Mouse (Mus musculus) effector memory CD4-positive, alpha-beta T cell, adult 5 months (primary cell): Measurements from ENCODE around the gene Lipo3. TPM values are rescaled to one million over a fixed set of nuclear protein-coding genes. Genes with fewer than 3 reads are reported as not detected.

Experiments
- polyA plus RNA-seq: library from polyadenylated mRNA; unstranded; fragments of 100-300 nt; shearing (Covaris generic); gene quantifications from one replicate; pipeline ENCODE4 v1.2.1, GENCODE M21; 2017

Gene Lipo3
- 16.7 TPM for polyA plus RNA-seq

GRCm38 (mm10) chr19:33761287-33762086 is at the start of gene Lipo3:
Gene Lipo3, minus strand, starts transcription at chr19:33761951.

GRCm38 (mm10) chr19:33787359-33787758 is 25.6 kb upstream of the Lipo3 start, which contains the start of gene Lipo1:
Gene Lipo1, minus strand, starts transcription at chr19:33787459.

DNA sequence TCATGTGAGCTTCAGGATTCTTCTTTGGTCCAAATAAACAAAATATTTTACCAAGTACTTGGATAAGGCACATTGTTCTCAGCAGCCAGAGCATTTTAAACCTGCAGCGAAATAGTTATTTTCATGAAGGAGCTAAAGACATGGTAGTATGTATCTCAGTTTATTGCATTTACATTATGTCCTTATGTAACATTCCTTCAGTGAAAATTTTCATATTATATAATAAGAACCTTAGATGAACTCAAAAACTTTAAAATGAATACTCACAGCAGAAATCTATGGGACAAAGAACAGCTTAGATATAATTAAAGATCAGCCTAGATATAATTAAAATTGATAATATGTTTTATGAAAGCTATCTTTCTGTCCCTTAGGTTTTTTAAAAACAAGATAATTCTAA is 10.5 kb downstream of the Lipo3 start, which contains the start of gene Lipo2:
Gene Lipo2 (minus strand): TSS at position 101 of the 400 bp plus-strand sequence.

GRCm38 (mm10) chr19:33625152-33625551 is 136.6 kb downstream of the Lipo3 start, which contains the start of gene Gm8978:
Gene Gm8978, minus strand, starts transcription at chr19:33625252.

DNA sequence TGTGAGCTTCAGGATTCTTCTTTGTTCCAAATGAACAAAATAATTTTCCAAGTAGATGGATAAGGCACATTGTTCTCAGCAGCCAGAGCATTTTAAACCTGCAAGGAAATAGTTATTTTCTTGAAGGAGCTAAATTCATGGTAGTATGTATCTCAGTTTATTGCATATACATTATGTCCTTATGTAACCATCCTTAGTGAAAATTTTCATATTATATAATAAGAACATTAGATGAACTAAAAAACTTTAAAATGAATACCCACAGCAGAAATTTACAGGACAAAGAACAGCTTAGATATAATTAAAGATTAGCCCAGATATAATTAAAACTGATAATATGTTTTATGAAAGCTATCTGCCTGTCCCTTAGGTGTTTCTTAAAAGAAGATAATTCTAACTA is 244.1 kb downstream of the Lipo3 start, which contains the start of gene Lipo4:
Gene Lipo4 (minus strand): TSS at position 101 of the 400 bp plus-strand sequence.

Other genes with a start within 250 kb of the Lipo3 start
- gene Lipo4, start 244.2 kb downstream of the Lipo3 start, polyA plus RNA-seq = not detected
- gene Gm8978, start 136.7 kb downstream of the Lipo3 start, polyA plus RNA-seq = not detected
- 0.47 TPM for gene Lipo2, start 10.6 kb downstream of the Lipo3 start, polyA plus RNA-seq
- gene Lipo1, start 25.5 kb upstream of the Lipo3 start, polyA plus RNA-seq = not detected
- gene Lipf, start 199.2 kb upstream of the Lipo3 start, polyA plus RNA-seq = 0.26 TPM
- gene Lipk, start 246.3 kb upstream of the Lipo3 start, polyA plus RNA-seq = not detected